Mouse (Mus musculus) olfactory bulb, adult 2 months (tissue): Measurements from ENCODE around the gene Ubash3b. TPM values are rescaled to one million over a fixed set of nuclear protein-coding genes. Genes with fewer than 3 reads are reported as not detected.

Source experiments
- H3K27ac ChIP-seq: fragments of 200-500 bp; 2 replicates; pipeline ENCODE4 v1.5.1; 2012; ENCODE audit warnings: low read depth, low read length; ENCODE audit not compliant: insufficient read depth
- H3K4me1 ChIP-seq: fragments of 200-500 bp; 2 replicates; pipeline ENCODE4 v1.6.1; 2012; ENCODE audit warnings: low read length; ENCODE audit not compliant: control insufficient read depth, insufficient read depth
- H3K4me3 ChIP-seq: fragments of 200-500 bp; 2 replicates; pipeline ENCODE4 v1.5.1; 2012; ENCODE audit warnings: mild to moderate bottlenecking, low read depth, low read length, moderate library complexity; ENCODE audit not compliant: insufficient read depth
- CTCF ChIP-seq: fragments of 200-500 bp; IDR thresholded peaks from 2 replicates; pipeline ENCODE4 v1.5.1; 2012; ENCODE audit warnings: low read depth, mild to moderate bottlenecking, low read length, moderate library complexity; ENCODE audit not compliant: insufficient read depth
- POLR2A ChIP-seq: fragments of 200-500 bp; IDR thresholded peaks from 2 replicates; pipeline ENCODE4 v1.6.1; 2012; ENCODE audit warnings: mild to moderate bottlenecking, low read depth, low read length, moderate library complexity; ENCODE audit not compliant: insufficient read depth
- WGBS: fragments of 180-500 bp; shearing (Covaris S2); methylation state at CpG from one replicate; pipeline ENCODE4 v1.1.7; 2018; 5-methylcytosine and 5-hydroxymethylcytosine counted together
- polyA plus RNA-seq: library from polyadenylated mRNA; stranded (reverse); fragments of >200 nt; gene quantifications from 2 replicates; pipeline ENCODE4 v1.2.4, GENCODE M21; 2012; ENCODE audit warnings: low replicate concordance; ENCODE audit not compliant: missing spikeins, insufficient read depth, insufficient read length

Gene Ubash3b
- polyA plus RNA-seq, 1 experiment = not detected

GRCm38 (mm10) chr9:41114367-41114766 is 47.1 kb downstream of the Ubash3b start:
- Histone ChIP-seq H3K4me3 (no peak overlapping the region), H3K27ac (no peak overlapping the region), H3K4me1 (peaks cover 21% of the 10 kb centered on the region)
- TF ChIP-seq CTCF (no peak), POLR2A (no peak)
- WGBS = 90% methylated on average over 9 of the region's 9 CpGs

DNA sequence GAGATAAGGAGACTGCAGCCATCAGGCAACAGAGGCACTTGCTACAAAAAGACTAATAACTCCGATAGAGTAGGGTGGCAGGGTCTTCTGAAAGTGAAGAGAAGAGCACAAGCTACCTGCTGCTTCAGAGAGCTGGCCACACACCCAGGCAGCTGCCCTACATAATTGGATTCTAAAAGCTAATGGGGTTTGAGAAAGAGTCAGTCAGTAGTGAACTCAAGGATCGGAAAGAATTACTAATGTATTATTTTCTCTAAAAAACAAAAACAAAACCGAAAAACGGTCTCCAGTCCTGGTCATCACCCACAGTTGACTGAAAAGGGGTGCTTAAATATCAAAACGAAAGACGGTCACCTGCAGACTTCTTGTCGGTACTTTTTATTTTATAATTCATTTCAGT is 51.7 kb downstream of the Ubash3b start:
- Histone ChIP-seq H3K27ac (no peak overlapping the region), H3K4me1 (peaks cover 31% of the 10 kb centered on the region), H3K4me3 (no peak overlapping the region)
- 85% methylated on average over 7 of the region's 7 CpGs for WGBS
- TF ChIP-seq CTCF (no peak), POLR2A (no peak)

DNA sequence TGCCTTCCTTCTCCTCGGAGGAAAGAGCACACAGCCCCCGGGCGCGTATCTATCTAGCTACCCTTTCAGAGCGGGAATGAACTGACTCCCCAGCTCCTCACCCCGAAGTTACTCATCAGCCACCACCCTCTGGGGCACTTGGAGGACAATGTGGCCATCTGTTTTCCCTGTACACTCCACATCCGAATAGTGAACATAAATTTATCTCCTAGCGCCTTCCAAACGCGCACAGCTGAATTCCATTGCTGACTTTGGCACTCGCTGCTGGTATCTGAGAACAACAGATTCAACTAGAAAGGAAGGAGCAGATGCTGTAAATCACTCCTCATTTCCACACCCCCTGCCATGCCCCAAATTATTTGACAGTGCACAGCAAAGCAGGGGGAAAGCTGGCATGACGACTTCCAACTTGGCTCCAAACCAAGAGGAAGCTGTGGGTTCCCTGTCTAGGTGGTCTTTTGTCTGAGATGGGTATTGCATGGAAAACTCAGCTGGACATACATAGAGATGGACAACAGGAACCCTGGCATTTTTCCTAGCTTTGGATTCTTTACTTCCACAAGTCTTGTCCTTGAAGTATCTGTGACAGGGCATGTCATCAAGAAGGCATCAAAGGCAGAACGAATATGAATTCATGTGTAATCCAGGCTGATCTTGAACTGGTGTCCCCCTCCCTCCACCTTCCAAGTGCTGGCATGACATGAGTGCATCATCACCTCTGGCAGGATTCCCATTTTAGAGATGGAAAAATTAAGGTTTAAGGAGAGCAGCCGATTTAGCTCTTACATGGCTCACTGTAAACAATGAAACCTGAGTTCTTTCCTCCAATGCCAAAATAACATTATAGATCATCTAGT is 52.9 kb downstream of the Ubash3b start:
- TF ChIP-seq POLR2A = no peak
- TF ChIP-seq CTCF = no peak
- WGBS = 14% methylated on average over 14 of the region's 14 CpGs
- Histone ChIP-seq H3K27ac (peak overlapping the region; percentile 43), H3K4me1 (peaks cover 33% of the 10 kb centered on the region), H3K4me3 (no peak overlapping the region)

DNA sequence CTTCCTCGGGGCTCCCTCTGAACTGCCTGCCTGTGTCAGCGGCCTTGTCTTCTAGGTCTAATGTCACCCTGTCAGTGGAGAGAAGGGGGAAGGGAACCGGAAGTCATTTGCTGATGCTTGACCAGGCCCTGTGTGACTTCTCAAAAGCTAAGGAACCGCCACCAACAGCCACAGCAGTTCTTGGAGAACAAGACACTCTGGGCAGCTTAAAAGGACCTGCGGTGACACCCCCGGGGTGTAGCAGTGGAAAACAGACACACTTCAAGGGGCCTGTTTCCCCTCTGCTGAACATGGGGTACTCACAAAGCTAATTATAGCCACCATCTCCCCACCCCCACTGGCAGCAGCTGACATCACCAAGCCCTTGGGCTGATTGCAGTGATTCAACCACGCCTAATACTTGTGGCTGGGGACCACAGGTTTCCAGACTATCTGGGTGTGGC is 56.3 kb downstream of the Ubash3b start:
- no peak for TF ChIP-seq POLR2A
- no peak for TF ChIP-seq CTCF
- Histone ChIP-seq H3K4me3 (no peak overlapping the region), H3K4me1 (peaks cover 42% of the 10 kb centered on the region), H3K27ac (no peak overlapping the region)
- 58% methylated on average over 7 of the region's 7 CpGs for WGBS

- Histone ChIP-seq H3K27ac (peak overlapping the region; percentile 96), H3K4me1 (peaks cover 52% of the 10 kb centered on the region), H3K4me3 (no peak overlapping the region)
- TF ChIP-seq POLR2A (no peak), CTCF (no peak)
- WGBS = 95% methylated on average over 8 of the region's 8 CpGs
Observed at GRCm38 (mm10) chr9:41103722-41104121, 57.8 kb downstream of the Ubash3b start.

- peaks cover 47% of the 10 kb centered on the region for H3K4me1 ChIP-seq
- no peak for TF ChIP-seq CTCF
- TF ChIP-seq POLR2A = no peak
- H3K27ac ChIP-seq = peak overlapping the region; percentile 96
- H3K4me3 ChIP-seq = no peak overlapping the region
- 27% methylated on average over 10 of the region's 10 CpGs for WGBS
Observed at GRCm38 (mm10) chr9:41102613-41103012, 58.9 kb downstream of the Ubash3b start.

- TF ChIP-seq POLR2A (no peak), CTCF (no peak)
- Histone ChIP-seq H3K27ac (peak overlapping the region; percentile 94), H3K4me1 (peaks cover 36% of the 10 kb centered on the region), H3K4me3 (no peak overlapping the region)
- 36% methylated on average over 8 of the region's 8 CpGs for WGBS
Observed at GRCm38 (mm10) chr9:41099897-41100296, 61.6 kb downstream of the Ubash3b start.

GRCm38 (mm10) chr9:41099067-41099466 is 62.4 kb downstream of the Ubash3b start:
- no peak overlapping the region for H3K4me3 ChIP-seq
- 87% methylated on average over 5 of the region's 5 CpGs for WGBS
- H3K27ac ChIP-seq = peak overlapping the region; percentile 94
- TF ChIP-seq CTCF (no peak), POLR2A (no peak)
- H3K4me1 ChIP-seq = peaks cover 36% of the 10 kb centered on the region

DNA sequence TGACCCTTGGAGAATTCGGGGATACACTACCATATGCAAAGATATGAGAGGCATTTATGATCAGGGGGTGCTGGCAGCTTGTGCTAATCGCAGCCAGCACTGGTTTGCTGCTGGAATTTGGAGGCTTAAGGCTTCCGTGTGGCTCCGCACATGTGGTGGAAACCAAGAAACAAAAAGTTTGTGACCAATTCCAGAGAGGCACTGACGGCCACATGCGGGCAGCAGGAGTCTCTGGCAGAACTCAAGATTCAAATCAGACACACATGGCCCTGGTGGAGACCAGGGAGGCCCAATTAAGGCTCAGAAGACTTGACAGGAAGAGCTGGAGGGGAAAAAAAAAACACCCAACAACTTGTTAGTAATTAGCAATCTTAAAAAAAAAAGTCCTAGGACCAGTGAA is 63.4 kb downstream of the Ubash3b start:
- TF ChIP-seq CTCF (no peak), POLR2A (no peak)
- Histone ChIP-seq H3K4me1 (peaks cover 31% of the 10 kb centered on the region), H3K27ac (no peak overlapping the region), H3K4me3 (no peak overlapping the region)
- 84% methylated on average over 6 of the region's 6 CpGs for WGBS
